Mouse (Mus musculus) forebrain, embryonic 14.5 days (tissue): ENCODE results near the gene Vstm5. TPM values are rescaled to one million over a fixed set of nuclear protein-coding genes. Genes with fewer than 3 reads are reported as not detected.

Experiments used
- polyA plus RNA-seq: library from polyadenylated mRNA; unstranded; fragments of >200 nt; fragmentation: Nextera tagmentation; extraction: Ambion mirVana; gene quantifications from 2 replicates; pipeline ENCODE4 v1.2.1, GENCODE M21; 2014

Gene Vstm5
- polyA plus RNA-seq, 1 experiment from 2014 or later: 7.3 TPM

Other genes starting within 250 kb of the Vstm5 start
- gene Panx1, start 193.6 kb upstream of the Vstm5 start, polyA plus RNA-seq: 173 and 183 TPM in 2 replicates
- gene Hephl1, start 126.9 kb upstream of the Vstm5 start, polyA plus RNA-seq: not detected in 2 replicates
- 39.8 and 43.1 TPM in 2 replicates for gene Med17, start 40.9 kb downstream of the Vstm5 start, polyA plus RNA-seq
- gene Taf1d, start 67.2 kb downstream of the Vstm5 start, polyA plus RNA-seq: 43.9 and 44.8 TPM in 2 replicates
- gene 4931406C07Rik, start 67.4 kb downstream of the Vstm5 start, polyA plus RNA-seq: 7.5 and 8.3 TPM in 2 replicates
- gene Cep295, start 118.7 kb downstream of the Vstm5 start, polyA plus RNA-seq: 15.8 and 16.0 TPM in 2 replicates